Mouse (Mus musculus): ENCODE measurements around the gene Ttc13. TPM values are rescaled to one million over a fixed set of nuclear protein-coding genes. Genes with fewer than 3 reads are reported as not detected.
A peak's percentile ranks its signal among the peaks of the same experiment; 100 is the strongest.

Gene Ttc13
- polyA plus RNA-seq, 1 experiment = 23.0 TPM

- Histone ChIP-seq H3ac (ENCODE audit: control insufficient read depth, insufficient read length, low read depth) (peak overlapping the region; percentile 41), H3K36me3 (ENCODE audit: control insufficient read depth, insufficient read depth) (no peaks in the 10 kb centered on the region), H3K79me2 (ENCODE audit: control insufficient read depth, insufficient read depth) (no peaks in the 10 kb centered on the region), H3K79me3 (ENCODE audit: low read depth) (no peaks in the 10 kb centered on the region), H3K27me3 (ENCODE audit: control insufficient read depth, insufficient read depth, insufficient read length) (peaks cover 74% of the 10 kb centered on the region), H3K4me3 (ENCODE audit: insufficient read depth, poor library complexity, severe bottlenecking) (peak overlapping the region; percentile 32)
- TF ChIP-seq MYOD1 (IDR thresholded peaks at IDR 0.05; ENCODE audit: control insufficient read depth, insufficient read length, low read depth) (no peak), FOSL1 (IDR thresholded peaks at IDR 0.05; ENCODE audit: insufficient read depth, low read length, poor library complexity, severe bottlenecking) (no peak), CEBPB (IDR thresholded peaks at IDR 0.05; ENCODE audit: low read depth) (peak; percentile 33), MYOG (IDR thresholded peaks at IDR 0.05; ENCODE audit: control insufficient read depth, extremely low read depth, insufficient read length) (no peak), USF1 (IDR thresholded peaks at IDR 0.05; ENCODE audit: low read depth) (no peak), CTCF (IDR thresholded peaks at IDR 0.05; ENCODE audit: control insufficient read depth, insufficient read depth, insufficient read length) (no peak)
These were observed 29.4 kb upstream of the Ttc13 start for GRCm38 (mm10) chr8:124751191-124751590.

GRCm38 (mm10) chr8:124746661-124747060 is 24.9 kb upstream of the Ttc13 start:
- no peaks in the 10 kb centered on the region for H3K36me3 ChIP-seq (ENCODE audit: control insufficient read depth, insufficient read depth)
- H3K79me3 ChIP-seq (ENCODE audit: low read depth) = no peaks in the 10 kb centered on the region
- H3ac ChIP-seq (ENCODE audit: control insufficient read depth, insufficient read length, low read depth) = no peak overlapping the region
- no peak overlapping the region for H3K4me3 ChIP-seq (ENCODE audit: insufficient read depth, poor library complexity, severe bottlenecking)
- peaks cover 41% of the 10 kb centered on the region for H3K27me3 ChIP-seq (ENCODE audit: control insufficient read depth, insufficient read depth, insufficient read length)
- no peaks in the 10 kb centered on the region for H3K79me2 ChIP-seq (ENCODE audit: control insufficient read depth, insufficient read depth)
- no peak for TF ChIP-seq USF1 (IDR thresholded peaks at IDR 0.05; ENCODE audit: low read depth)
- no peak for TF ChIP-seq CTCF (IDR thresholded peaks at IDR 0.05; ENCODE audit: control insufficient read depth, insufficient read depth, insufficient read length)
- TF ChIP-seq CEBPB (IDR thresholded peaks at IDR 0.05; ENCODE audit: low read depth) = no peak
- no peak for TF ChIP-seq FOSL1 (IDR thresholded peaks at IDR 0.05; ENCODE audit: insufficient read depth, low read length, poor library complexity, severe bottlenecking)
- TF ChIP-seq MAX (IDR thresholded peaks at IDR 0.05) = no peak
- no peak for TF ChIP-seq MYOG (IDR thresholded peaks at IDR 0.05; ENCODE audit: control insufficient read depth, extremely low read depth, insufficient read length)
- TF ChIP-seq MYOD1 (IDR thresholded peaks at IDR 0.05; ENCODE audit: control insufficient read depth, insufficient read length, low read depth) = no peak

- Histone ChIP-seq H3K36me3 (ENCODE audit: control insufficient read depth, insufficient read depth) (peaks cover 10% of the 10 kb centered on the region), H3K79me2 (ENCODE audit: control insufficient read depth, insufficient read depth) (no peaks in the 10 kb centered on the region), H3ac (ENCODE audit: control insufficient read depth, insufficient read length, low read depth) (no peak overlapping the region), H3K4me3 (ENCODE audit: insufficient read depth, poor library complexity, severe bottlenecking) (no peak overlapping the region), H3K79me3 (ENCODE audit: low read depth) (no peaks in the 10 kb centered on the region), H3K27me3 (ENCODE audit: control insufficient read depth, insufficient read depth, insufficient read length) (no peaks in the 10 kb centered on the region)
- TF ChIP-seq USF1 (IDR thresholded peaks at IDR 0.05; ENCODE audit: low read depth) = no peak
These were observed 17.5 kb upstream of the Ttc13 start for GRCm38 (mm10) chr8:124739268-124739667.

- Histone ChIP-seq H3K4me3 (ENCODE audit: insufficient read depth, poor library complexity, severe bottlenecking) (no peak overlapping the region), H3K27me3 (ENCODE audit: control insufficient read depth, insufficient read depth, insufficient read length) (no peaks in the 10 kb centered on the region), H3K36me3 (ENCODE audit: control insufficient read depth, insufficient read depth) (peaks cover 44% of the 10 kb centered on the region), H3K79me2 (ENCODE audit: control insufficient read depth, insufficient read depth) (no peaks in the 10 kb centered on the region), H3K79me3 (ENCODE audit: low read depth) (no peaks in the 10 kb centered on the region), H3ac (ENCODE audit: control insufficient read depth, insufficient read length, low read depth) (no peak overlapping the region)
- TF ChIP-seq USF1 (IDR thresholded peaks at IDR 0.05; ENCODE audit: low read depth) (no peak), MYOG (IDR thresholded peaks at IDR 0.05; ENCODE audit: control insufficient read depth, extremely low read depth, insufficient read length) (no peak), CTCF (IDR thresholded peaks at IDR 0.05; ENCODE audit: control insufficient read depth, insufficient read depth, insufficient read length) (no peak), FOSL1 (IDR thresholded peaks at IDR 0.05; ENCODE audit: insufficient read depth, low read length, poor library complexity, severe bottlenecking) (no peak), MAX (IDR thresholded peaks at IDR 0.05) (no peak)
These were observed 13.7 kb upstream of the Ttc13 start for GRCm38 (mm10) chr8:124735371-124735911.

- no peaks in the 10 kb centered on the region for H3K79me3 ChIP-seq (ENCODE audit: low read depth)
- peaks cover 62% of the 10 kb centered on the region for H3K36me3 ChIP-seq (ENCODE audit: control insufficient read depth, insufficient read depth)
- H3K27me3 ChIP-seq (ENCODE audit: control insufficient read depth, insufficient read depth, insufficient read length) = no peaks in the 10 kb centered on the region
- no peak overlapping the region for H3ac ChIP-seq (ENCODE audit: control insufficient read depth, insufficient read length, low read depth)
- no peaks in the 10 kb centered on the region for H3K79me2 ChIP-seq (ENCODE audit: control insufficient read depth, insufficient read depth)
- no peak overlapping the region for H3K4me3 ChIP-seq (ENCODE audit: insufficient read depth, poor library complexity, severe bottlenecking)
- TF ChIP-seq CTCF (IDR thresholded peaks at IDR 0.05; ENCODE audit: control insufficient read depth, insufficient read depth, insufficient read length) (no peak), MYOG (IDR thresholded peaks at IDR 0.05; ENCODE audit: control insufficient read depth, extremely low read depth, insufficient read length) (no peak), MAX (IDR thresholded peaks at IDR 0.05) (no peak), MYOD1 (IDR thresholded peaks at IDR 0.05; ENCODE audit: control insufficient read depth, insufficient read length, low read depth) (no peak), CEBPB (IDR thresholded peaks at IDR 0.05; ENCODE audit: low read depth) (no peak), FOSL1 (IDR thresholded peaks at IDR 0.05; ENCODE audit: insufficient read depth, low read length, poor library complexity, severe bottlenecking) (no peak), USF1 (IDR thresholded peaks at IDR 0.05; ENCODE audit: low read depth) (no peak)
These were observed 11.0 kb upstream of the Ttc13 start for GRCm38 (mm10) chr8:124732828-124733227.

- no peaks in the 10 kb centered on the region for H3K27me3 ChIP-seq (ENCODE audit: control insufficient read depth, insufficient read depth, insufficient read length)
- H3K4me3 ChIP-seq (ENCODE audit: insufficient read depth, poor library complexity, severe bottlenecking) = no peak overlapping the region
- peaks cover 39% of the 10 kb centered on the region for H3K36me3 ChIP-seq (ENCODE audit: control insufficient read depth, insufficient read depth)
- peaks cover 30% of the 10 kb centered on the region for H3K79me3 ChIP-seq (ENCODE audit: low read depth)
- peaks cover 53% of the 10 kb centered on the region for H3K79me2 ChIP-seq (ENCODE audit: control insufficient read depth, insufficient read depth)
- TF ChIP-seq CEBPB (IDR thresholded peaks at IDR 0.05; ENCODE audit: low read depth) (no peak), FOSL1 (IDR thresholded peaks at IDR 0.05; ENCODE audit: insufficient read depth, low read length, poor library complexity, severe bottlenecking) (no peak), USF1 (IDR thresholded peaks at IDR 0.05; ENCODE audit: low read depth) (no peak), MAX (IDR thresholded peaks at IDR 0.05) (no peak), CTCF (IDR thresholded peaks at IDR 0.05; ENCODE audit: control insufficient read depth, insufficient read depth, insufficient read length) (no peak), MYOD1 (IDR thresholded peaks at IDR 0.05; ENCODE audit: control insufficient read depth, insufficient read length, low read depth) (no peak), MYOG (IDR thresholded peaks at IDR 0.05; ENCODE audit: control insufficient read depth, extremely low read depth, insufficient read length) (no peak)
- no peak overlapping the region for H3ac ChIP-seq (ENCODE audit: control insufficient read depth, insufficient read length, low read depth)
These were observed 2.5 kb upstream of the Ttc13 start for GRCm38 (mm10) chr8:124724301-124724700.
